In the genomic region with DNA sequence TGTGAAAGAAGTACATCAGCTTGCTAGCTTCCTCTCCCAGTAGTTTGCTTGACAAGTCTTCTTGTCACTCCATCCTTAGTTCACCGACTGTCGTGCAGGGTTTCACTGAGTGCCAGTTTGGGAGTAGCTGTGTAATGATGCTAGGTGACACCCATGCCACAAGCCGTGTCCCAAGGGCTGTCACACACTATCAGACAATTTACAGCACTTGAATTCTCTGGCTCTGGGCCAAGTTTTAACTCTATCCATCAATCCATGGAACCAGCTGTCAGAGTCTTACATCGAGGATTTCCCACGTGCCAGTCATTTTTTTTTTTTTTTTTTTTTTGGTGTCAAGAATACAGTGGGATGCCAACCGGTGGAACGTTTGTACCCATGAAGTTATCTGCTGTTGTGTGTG, we compare ENCODE assay signal across 13 mouse cellular contexts.
"Had no signal": no experiment of that assay in that cellular context is flagged by ENCODE, and none has a peak within 500 bp of the region (broad histone marks: within the 10 kb centered on the region; RNA-seq: fewer than 3 reads in every experiment).

No protein-coding gene starts in this region.

- H3K4me2 ChIP-seq: limb, embryonic 12.5 days; liver, embryonic 13.5 days; midbrain, embryonic 15.5 days; neural tube, embryonic 12.5 days had no signal

- H3K9me3 ChIP-seq: limb, embryonic 12.5 days; liver, embryonic 13.5 days; midbrain, embryonic 15.5 days; neural tube, embryonic 12.5 days had no signal

- H3K4me3 ChIP-seq: layer of hippocampus, adult 2 months; limb, embryonic 12.5 days; liver, embryonic 13.5 days; midbrain, embryonic 15.5 days; neural tube, embryonic 12.5 days had no signal

- H3K36me3 ChIP-seq: limb, embryonic 12.5 days; liver, embryonic 13.5 days; midbrain, embryonic 15.5 days; neural tube, embryonic 12.5 days had no signal

- ATAC-seq: liver, postnatal 0 days; lung, postnatal 0 days; midbrain, embryonic 15.5 days had no signal

- H3K27ac ChIP-seq: layer of hippocampus, adult 2 months; limb, embryonic 12.5 days; liver, embryonic 13.5 days; midbrain, embryonic 15.5 days; neural tube, embryonic 12.5 days had no signal

- H3K4me1 ChIP-seq: limb, embryonic 12.5 days; liver, embryonic 13.5 days; midbrain, embryonic 15.5 days; neural tube, embryonic 12.5 days had no signal

- H3K27me3 ChIP-seq: limb, embryonic 12.5 days; liver, embryonic 13.5 days; midbrain, embryonic 15.5 days; neural tube, embryonic 12.5 days had no signal

- DNase-seq: kidney, postnatal 10 days; kidney, postnatal 4 days; liver; liver, embryonic 13.5 days; liver, postnatal 0 days; lung, postnatal 36 days; right cerebral cortex, postnatal 14 days; thymus, postnatal 36 days had no signal

- H3K9ac ChIP-seq: limb, embryonic 12.5 days; liver, embryonic 13.5 days; liver, postnatal 0 days; midbrain, embryonic 15.5 days; neural tube, embryonic 12.5 days had no signal
